Mouse (Mus musculus): ENCODE measurements around the gene Sco2. TPM values are rescaled to one million over a fixed set of nuclear protein-coding genes. Genes with fewer than 3 reads are reported as not detected.
A peak's percentile ranks its signal among the peaks of the same experiment; 100 is the strongest.

Sco2 gene
- total and polyA plus RNA-seq, 3 experiments, result 34.6 to 58.9 TPM; not detected in 1

GRCm38 (mm10) chr15:89384617-89385016, 11.0 kb upstream of the Sco2 start, which contains the start of gene Klhdc7b:
TSS of gene Klhdc7b (plus strand) at chr15:89384917.
- no peaks in the 10 kb centered on the region for H3K27me3 ChIP-seq (ENCODE audit: control insufficient read depth in 1 of 2, insufficient read depth in 2 of 2, low read length in 2 of 2)
- H3K36me3 ChIP-seq (ENCODE audit: control insufficient read depth in 1 of 2, insufficient read depth in 2 of 2, low read length in 2 of 2), result peaks cover 0 to 5% of the 10 kb centered on the region in 2 experiments; a peak in 2 of 4 replicates
- no peaks in the 10 kb centered on the region for H3K79me2 ChIP-seq (ENCODE audit: control insufficient read depth, insufficient read depth, low read length, poor library complexity)
- no peak within 1 kb of the TSS for H3K4me3 ChIP-seq (ENCODE audit: control insufficient read depth in 1 of 2, insufficient read depth in 1 of 2, low read depth in 2 of 2, low read length in 2 of 2)
- DNase-seq (ENCODE audit: low read depth, low spot score), result no peak
- no peak within 1 kb of the TSS for H3K27ac ChIP-seq (ENCODE audit: control insufficient read depth, low read depth, low read length)
- no peak within 1 kb of the TSS for H3K9ac ChIP-seq (ENCODE audit: control insufficient read depth, low read depth, low read length, poor library complexity, severe bottlenecking)
- 0 out of 4 replicates have a peak, but pooled peaks cover 0 to 3% of the 10 kb centered on the region in 2 experiments for H3K4me1 ChIP-seq (ENCODE audit: control insufficient read depth in 1 of 2, insufficient read depth in 2 of 2, low read length in 2 of 2)
- TF ChIP-seq SIN3A (IDR thresholded peaks at IDR 0.05; ENCODE audit: low read length) (no peak), NRF1 (IDR thresholded peaks at IDR 0.05; ENCODE audit: insufficient read depth, low read depth, low read length, poor library complexity, severe bottlenecking) (no peak), MYC (IDR thresholded peaks at IDR 0.05; ENCODE audit: low read depth, low read length) (no peak), MAFK (IDR thresholded peaks at IDR 0.05; ENCODE audit: borderline replicate concordance, low read depth, low read length) (no peak), KAT2A (conservative IDR thresholded peaks at IDR 0.05; ENCODE audit: low read depth, low read length) (no peak), TCF12 (IDR thresholded peaks at IDR 0.05; ENCODE audit: low read depth, low read length) (no peak), USF1 (IDR thresholded peaks at IDR 0.05; ENCODE audit: low read depth, low read length) (no peak), BHLHE40 (IDR thresholded peaks at IDR 0.05; ENCODE audit: borderline replicate concordance, low read depth, low read length) (no peak), CHD2 (IDR thresholded peaks at IDR 0.05; ENCODE audit: low read length) (no peak), E2F4 (IDR thresholded peaks at IDR 0.05; ENCODE audit: borderline replicate concordance, low read depth, low read length) (no peak), RAD21 (IDR thresholded peaks at IDR 0.05; ENCODE audit: low read depth, low read length) (no peak), MEF2A (IDR thresholded peaks at IDR 0.05; ENCODE audit: extremely low read depth, insufficient replicate concordance, low read depth, low read length, poor library complexity, severe bottlenecking) (no peak), SMC3 (IDR thresholded peaks at IDR 0.05; ENCODE audit: low read depth, low read length) (no peak), MAX (IDR thresholded peaks at IDR 0.05; ENCODE audit: low read length) (no peak), JUND (IDR thresholded peaks at IDR 0.05; ENCODE audit: low read depth, low read length) (no peak), MXI1 (IDR thresholded peaks at IDR 0.05; ENCODE audit: low read depth, low read length) (no peak), POLR2AphosphoS5 (IDR thresholded peaks at IDR 0.05; ENCODE audit: borderline replicate concordance, low read depth, low read length) (no peak), TBP (IDR thresholded peaks at IDR 0.05; ENCODE audit: low read depth, low read length) (no peak)
- H3K9me3 ChIP-seq (replicated peaks; ENCODE audit: insufficient read depth, low read length), result no peaks in the 10 kb centered on the region

- Histone ChIP-seq H3K4me3 (ENCODE audit: control insufficient read depth in 1 of 2, insufficient read depth in 1 of 2, low read depth in 2 of 2, low read length in 2 of 2) (no peak overlapping the region), H3K9me3 (replicated peaks; ENCODE audit: insufficient read depth, low read length) (no peaks in the 10 kb centered on the region), H3K4me1 (ENCODE audit: control insufficient read depth in 1 of 2, insufficient read depth in 2 of 2, low read length in 2 of 2) (peaks cover 0 to 8% of the 10 kb centered on the region in 2 experiments; a peak in 1 of 4 replicates), H3K27me3 (ENCODE audit: control insufficient read depth in 1 of 2, insufficient read depth in 2 of 2, low read length in 2 of 2) (no peaks in the 10 kb centered on the region), H3K79me2 (ENCODE audit: control insufficient read depth, insufficient read depth, low read length, poor library complexity) (no peaks in the 10 kb centered on the region), H3K36me3 (ENCODE audit: control insufficient read depth in 1 of 2, insufficient read depth in 2 of 2, low read length in 2 of 2) (peaks cover 0 to 8% of the 10 kb centered on the region in 2 experiments; a peak in 2 of 4 replicates), H3K27ac (ENCODE audit: control insufficient read depth, low read depth, low read length) (no peak overlapping the region), H3K9ac (ENCODE audit: control insufficient read depth, low read depth, low read length, poor library complexity, severe bottlenecking) (no peak overlapping the region)
- peak; percentile 86 for DNase-seq (ENCODE audit: low read depth, low spot score)
- peak; percentile 42 to 47; a peak in 2 of 4 replicates for TF ChIP-seq EP300 (IDR thresholded peaks at IDR 0.05; ENCODE audit: low read depth in 1 of 2, low read length in 2 of 2)
- TF ChIP-seq SIN3A (IDR thresholded peaks at IDR 0.05; ENCODE audit: low read length), result peak; percentile 38; the same call in 1 of the 2 replicates
- no peak for TF ChIP-seq HCFC1 (IDR thresholded peaks at IDR 0.05; ENCODE audit: low read depth, low read length)
- peak; percentile 66 for TF ChIP-seq TAL1 (IDR thresholded peaks at IDR 0.05; ENCODE audit: low read length)
- peak; percentile 48 for TF ChIP-seq TCF12 (IDR thresholded peaks at IDR 0.05; ENCODE audit: low read depth, low read length)
- no peak for TF ChIP-seq POLR2AphosphoS2 (IDR thresholded peaks at IDR 0.05; ENCODE audit: low read length)
- TF ChIP-seq GATA1 (IDR thresholded peaks at IDR 0.05; ENCODE audit: low read depth, low read length), result peak; percentile 28; the same call in 1 of the 2 replicates
Observed at GRCm38 (mm10) chr15:89379429-89379828, 5.8 kb upstream of the Sco2 start.
